Mouse (Mus musculus) stomach, embryonic 14.5 days (tissue): ENCODE measurements at regions not wholly inside any gene's neighbourhood (a gene's known extent, or its start where the extent isn't known, plus 50 kb on each side); places are given as distances from the start of the nearest gene placed in this dataset.

Experiments used
- ATAC-seq: fragments of 200-750 bp; cut with Nextera tagmentation; 2 replicates; pipeline ENCODE4 v1.8.0; 2017; ENCODE audit warnings: low read depth, moderate TSS enrichment; ENCODE audit not compliant: insufficient number of reproducible peaks, insufficient read depth, low FRiP score
- H3K27ac ChIP-seq: fragments of 300-500 bp; sonication (generic); 2 replicates; pipeline ENCODE4 v1.5.1; 2014; ENCODE audit warnings: mild to moderate bottlenecking, low read length, moderate library complexity, mixed read lengths
- H3K27me3 ChIP-seq: fragments of 300-500 bp; sonication (generic); 2 replicates; pipeline ENCODE4 v1.6.1; 2014; ENCODE audit warnings: low read length, control low read depth, mixed read lengths; ENCODE audit not compliant: control insufficient read depth, insufficient read depth
- H3K36me3 ChIP-seq: fragments of 300-500 bp; sonication (generic); 2 replicates; pipeline ENCODE4 v1.6.1; 2014; ENCODE audit warnings: mild to moderate bottlenecking, control low read depth, low read length, moderate library complexity, mixed read lengths; ENCODE audit not compliant: control insufficient read depth, insufficient read depth
- H3K4me1 ChIP-seq: fragments of 300-500 bp; sonication (generic); 2 replicates; pipeline ENCODE4 v1.6.1; 2014; ENCODE audit warnings: low read length, control low read depth, mixed read lengths; ENCODE audit not compliant: control insufficient read depth, insufficient read depth
- H3K4me2 ChIP-seq: fragments of 300-500 bp; sonication (generic); replicated peaks from 2 replicates; pipeline ENCODE4 v1.6.1; 2014; ENCODE audit warnings: low read depth, low read length, control low read depth
- H3K4me3 ChIP-seq: fragments of 300-500 bp; sonication (generic); 2 replicates; pipeline ENCODE4 v1.5.1; 2014; ENCODE audit warnings: low read depth, low read length, control low read depth
- H3K9ac ChIP-seq: fragments of 300-500 bp; sonication (generic); replicated peaks from 2 replicates; pipeline ENCODE4 v1.6.1; 2014; ENCODE audit warnings: low read depth, mild to moderate bottlenecking, control low read depth, low read length, moderate library complexity, mixed read lengths
- H3K9me3 ChIP-seq: fragments of 300-500 bp; sonication (generic); 2 replicates; pipeline ENCODE4 v1.6.1; 2016; ENCODE audit warnings: low read depth, low read length, control low read depth; ENCODE audit not compliant: control insufficient read depth
- WGBS: fragments of 180-500 bp; shearing (Covaris S2); extraction: QIAGEN DNeasy Blood & Tissue Kit; methylation state at CpG from one replicate; pipeline ENCODE4 v1.1.7; 2014; 5-methylcytosine and 5-hydroxymethylcytosine counted together

DNA sequence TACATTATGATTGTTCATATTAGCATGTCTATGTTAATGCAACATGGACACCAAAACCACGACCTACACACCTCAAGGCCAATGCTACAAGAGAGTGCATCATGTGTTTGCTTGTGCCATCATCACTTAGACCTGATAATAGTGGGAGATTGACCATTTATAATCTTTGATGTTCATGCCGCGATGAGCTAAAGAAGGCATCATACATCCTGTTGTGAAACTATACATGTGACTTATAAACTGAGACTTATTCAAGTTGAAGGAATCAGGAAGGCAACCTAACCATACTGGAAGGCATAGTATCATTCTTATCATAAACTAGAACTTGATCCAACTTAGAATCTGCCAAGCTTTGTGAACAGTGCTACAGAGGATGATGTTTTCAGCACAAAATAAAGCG, 159.0 kb upstream of the Tusc1 start:
- Histone ChIP-seq H3K4me3 (no peak overlapping the region), H3K4me2 (no peak overlapping the region), H3K9me3 (no peaks in the 10 kb centered on the region), H3K9ac (no peak overlapping the region), H3K4me1 (no peaks in the 10 kb centered on the region), H3K27ac (no peak overlapping the region), H3K27me3 (no peaks in the 10 kb centered on the region), H3K36me3 (no peaks in the 10 kb centered on the region)
- no peak for ATAC-seq
- 90% methylated on average over 4 of the region's 4 CpGs for WGBS

DNA sequence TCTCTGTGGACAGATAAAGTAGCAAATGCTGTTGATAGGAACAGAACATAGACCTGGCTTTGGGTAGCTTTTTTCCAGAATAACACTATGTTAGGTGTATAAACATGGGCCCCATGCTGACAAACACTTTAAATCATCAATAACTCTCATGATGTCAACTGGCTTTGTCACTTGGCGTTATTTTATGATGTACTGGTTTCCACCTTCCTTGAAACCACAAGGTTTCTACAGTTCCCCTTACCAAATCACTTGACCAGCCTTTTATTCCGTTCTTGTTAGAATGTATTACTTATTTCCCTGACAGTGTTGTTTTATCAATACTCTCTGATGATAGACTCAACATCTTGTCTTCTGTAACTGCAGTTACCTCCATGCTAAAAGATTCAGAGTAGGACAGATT, 158.6 kb upstream of the Tusc1 start:
- Histone ChIP-seq H3K36me3 (no peaks in the 10 kb centered on the region), H3K9ac (no peak overlapping the region), H3K4me3 (no peak overlapping the region), H3K27ac (no peak overlapping the region), H3K27me3 (no peaks in the 10 kb centered on the region), H3K4me2 (no peak overlapping the region), H3K4me1 (no peaks in the 10 kb centered on the region), H3K9me3 (no peaks in the 10 kb centered on the region)
- ATAC-seq, result no peak
- WGBS, result 81% methylated on average over 2 of the region's 2 CpGs

DNA sequence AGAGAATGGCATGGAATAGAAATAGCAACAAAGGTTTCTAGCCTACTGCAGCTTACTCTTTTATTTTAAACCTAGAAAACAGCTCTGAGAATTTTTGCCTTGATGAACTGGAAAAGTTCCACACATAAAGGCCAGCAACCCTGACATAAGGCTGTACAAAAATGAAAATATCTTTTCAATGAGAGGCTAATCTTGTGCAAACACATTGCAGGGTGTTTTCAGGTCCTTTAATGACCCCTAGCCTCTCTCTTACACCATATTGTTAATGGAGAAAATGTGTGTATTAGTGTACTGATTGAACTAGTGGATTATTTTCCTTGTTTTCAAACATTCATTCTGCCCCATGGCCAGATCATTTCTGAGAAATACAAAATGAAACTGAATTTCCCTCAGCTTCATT, 158.0 kb upstream of the Tusc1 start:
- no peak overlapping the region for H3K9ac ChIP-seq
- no peaks in the 10 kb centered on the region for H3K27me3 ChIP-seq
- H3K4me3 ChIP-seq, result no peak overlapping the region
- no peak for ATAC-seq
- no peak overlapping the region for H3K4me2 ChIP-seq
- H3K9me3 ChIP-seq, result no peaks in the 10 kb centered on the region
- no peaks in the 10 kb centered on the region for H3K4me1 ChIP-seq
- no peak overlapping the region for H3K27ac ChIP-seq
- no peaks in the 10 kb centered on the region for H3K36me3 ChIP-seq

DNA sequence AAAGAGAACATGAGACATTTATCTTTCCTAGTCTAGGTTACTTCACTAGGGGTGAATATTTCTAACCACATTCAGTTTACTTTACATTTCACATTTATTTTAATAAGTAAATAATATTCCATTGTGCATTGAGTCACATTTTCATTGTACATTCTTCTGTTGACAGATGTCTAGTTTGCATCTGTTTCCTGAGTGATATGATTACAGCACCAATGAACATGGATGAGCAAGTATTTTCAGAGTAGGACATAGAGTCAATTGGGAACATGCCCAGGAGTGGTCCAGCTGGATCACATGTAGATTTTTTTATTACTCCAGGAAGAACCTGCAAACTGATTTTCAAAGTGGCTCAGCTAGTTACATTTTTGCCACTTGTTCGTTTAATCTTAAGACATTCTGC, 153.3 kb upstream of the Tusc1 start:
- H3K4me3 ChIP-seq, result no peak overlapping the region
- WGBS, result 85% methylated on average over 1 of the region's 1 CpGs
- H3K9ac ChIP-seq, result no peak overlapping the region
- H3K4me1 ChIP-seq, result no peaks in the 10 kb centered on the region
- no peak for ATAC-seq
- H3K4me2 ChIP-seq, result no peak overlapping the region
- H3K27me3 ChIP-seq, result no peaks in the 10 kb centered on the region
- H3K27ac ChIP-seq, result no peak overlapping the region
- H3K9me3 ChIP-seq, result no peaks in the 10 kb centered on the region
- no peaks in the 10 kb centered on the region for H3K36me3 ChIP-seq

GRCm38 (mm10) chr4:93486455-93486854, 151.1 kb upstream of the Tusc1 start:
- Histone ChIP-seq H3K9ac (no peak overlapping the region), H3K9me3 (no peaks in the 10 kb centered on the region), H3K27me3 (no peaks in the 10 kb centered on the region), H3K4me3 (no peak overlapping the region), H3K27ac (no peak overlapping the region), H3K4me2 (no peak overlapping the region), H3K36me3 (no peaks in the 10 kb centered on the region), H3K4me1 (no peaks in the 10 kb centered on the region)
- no peak for ATAC-seq
- 73% methylated on average over 1 of the region's 1 CpGs for WGBS

- H3K4me2 ChIP-seq, result no peak overlapping the region
- no peak overlapping the region for H3K27ac ChIP-seq
- H3K9me3 ChIP-seq, result no peaks in the 10 kb centered on the region
- H3K36me3 ChIP-seq, result no peaks in the 10 kb centered on the region
- H3K4me3 ChIP-seq, result no peak overlapping the region
- H3K4me1 ChIP-seq, result no peaks in the 10 kb centered on the region
- no peaks in the 10 kb centered on the region for H3K27me3 ChIP-seq
- ATAC-seq, result peak; percentile 46; the same call in 1 of the 2 replicates
- 92% methylated on average over 1 of the region's 1 CpGs for WGBS
- no peak overlapping the region for H3K9ac ChIP-seq
These were observed 145.9 kb upstream of the Tusc1 start for GRCm38 (mm10) chr4:93481247-93481646.

DNA sequence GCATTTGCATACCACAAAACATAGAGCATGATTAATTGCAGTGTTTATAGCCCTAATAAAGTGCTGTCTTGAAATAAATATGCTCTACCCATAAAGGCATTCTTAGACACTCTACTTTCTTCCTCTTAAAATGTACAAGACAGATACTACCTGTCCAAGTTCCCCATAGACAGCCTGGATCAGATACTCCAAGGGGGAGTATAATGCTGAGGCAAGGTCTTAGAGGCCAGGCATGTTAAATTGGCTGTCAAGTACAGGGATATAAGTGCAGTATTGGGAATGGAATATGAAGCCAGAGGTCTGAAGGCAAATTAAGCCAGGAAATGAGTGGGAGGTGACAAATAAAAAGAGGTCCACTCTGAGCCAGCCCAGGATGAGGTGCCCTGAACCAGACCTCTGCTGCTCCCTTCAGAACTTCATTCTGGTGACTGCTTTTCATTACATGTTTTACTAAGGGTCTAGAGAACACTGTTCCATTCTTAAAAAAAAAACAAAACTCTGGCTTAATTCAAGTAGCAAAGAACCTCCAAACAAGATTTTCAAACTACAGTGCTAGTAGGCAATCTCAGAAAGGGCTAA, 142.0 kb upstream of the Tusc1 start:
- Histone ChIP-seq H3K4me1 (no peaks in the 10 kb centered on the region), H3K4me2 (no peak overlapping the region), H3K4me3 (no peak overlapping the region), H3K27ac (no peak overlapping the region), H3K27me3 (no peaks in the 10 kb centered on the region), H3K9me3 (no peaks in the 10 kb centered on the region), H3K36me3 (no peaks in the 10 kb centered on the region), H3K9ac (no peak overlapping the region)
- no peak for ATAC-seq

DNA sequence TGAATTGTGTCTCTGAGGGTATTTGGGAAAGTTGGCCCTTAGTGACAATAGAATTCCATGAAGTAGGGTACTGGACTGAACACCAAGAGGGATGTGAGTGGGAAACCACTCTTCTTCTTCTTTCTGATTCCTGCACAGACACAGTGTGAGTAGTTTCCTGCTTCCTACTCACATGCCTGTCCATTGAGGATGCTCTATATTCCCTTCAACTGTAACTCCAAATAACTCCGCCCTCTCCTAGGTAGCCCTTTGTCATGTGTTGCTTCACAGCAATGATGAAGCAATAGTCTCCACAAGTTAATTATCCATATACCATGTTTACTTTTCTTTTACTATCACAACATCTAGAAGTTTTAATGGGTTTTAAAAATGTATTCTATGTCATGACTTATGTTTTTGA, 132.7 kb upstream of the Tusc1 start:
- ATAC-seq, result no peak
- Histone ChIP-seq H3K36me3 (no peaks in the 10 kb centered on the region), H3K4me3 (no peak overlapping the region), H3K4me1 (no peaks in the 10 kb centered on the region), H3K27ac (no peak overlapping the region), H3K4me2 (no peak overlapping the region), H3K9ac (no peak overlapping the region), H3K27me3 (no peaks in the 10 kb centered on the region), H3K9me3 (no peaks in the 10 kb centered on the region)
- WGBS, result 94% methylated on average over 1 of the region's 1 CpGs

DNA sequence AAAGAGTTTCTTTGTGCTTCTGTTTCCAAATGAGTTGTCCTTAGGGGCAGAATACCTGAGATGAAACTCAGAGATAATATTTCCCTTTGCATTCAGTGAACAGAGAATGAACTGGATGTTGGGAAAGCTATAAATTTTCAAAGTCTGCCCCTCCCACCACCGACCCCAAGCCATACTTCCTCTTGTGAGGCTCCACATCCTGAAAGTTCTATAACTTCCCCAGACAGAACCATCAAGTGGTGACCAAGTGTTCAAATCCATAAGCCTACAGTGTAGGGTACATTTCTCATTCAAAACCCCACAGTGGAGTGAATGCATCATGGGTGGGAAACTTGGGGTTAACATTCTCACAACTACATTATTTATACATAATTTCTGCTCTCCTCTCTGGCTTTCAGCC, 132.1 kb upstream of the Tusc1 start:
- no peak for ATAC-seq
- Histone ChIP-seq H3K27me3 (no peaks in the 10 kb centered on the region), H3K4me3 (no peak overlapping the region), H3K36me3 (no peaks in the 10 kb centered on the region), H3K9me3 (no peaks in the 10 kb centered on the region), H3K9ac (no peak overlapping the region), H3K27ac (no peak overlapping the region), H3K4me1 (no peaks in the 10 kb centered on the region), H3K4me2 (no peak overlapping the region)
- WGBS, result 57% methylated on average over 1 of the region's 1 CpGs
